Mouse (Mus musculus) T-helper 1 cell (primary cell): Measurements from ENCODE around the gene Bcl3.

Experiments
- in situ Hi-C: fragments of 300-600 bp; cut with MboI, MseI; formaldehyde crosslinking; loops from one replicate; pipeline ENCODE4 v1.15.1; 2025; ENCODE audit warnings: high pct_unique_total_duplicates

Gene Bcl3

DNA sequence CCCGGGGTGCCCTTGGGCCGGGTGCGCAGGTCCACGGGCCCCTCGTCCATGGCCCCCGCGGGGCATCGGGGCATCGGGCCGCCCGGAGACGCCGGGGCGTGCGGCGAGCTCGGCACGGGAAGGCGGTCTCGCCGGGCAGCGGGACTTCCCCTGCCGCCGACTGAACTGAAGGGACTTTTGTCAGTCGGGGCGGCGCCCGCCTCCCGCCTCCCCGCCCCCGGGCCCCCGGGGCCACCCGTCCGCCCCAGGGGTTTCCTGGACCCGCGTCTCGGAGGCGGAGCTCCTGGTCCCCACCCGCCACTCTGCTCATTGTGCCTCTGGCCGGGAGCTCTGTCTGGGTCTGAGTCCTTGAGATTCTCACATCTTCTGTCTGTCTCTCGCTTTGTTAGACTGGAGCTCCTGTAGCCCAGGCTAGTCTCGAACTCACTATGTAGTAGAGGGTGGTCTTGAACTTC, at the start of gene Bcl3:
Bcl3 (minus strand) TSS at position 167 of the 455 bp plus-strand sequence.
- in situ Hi-C loops, result no loop called here

DNA sequence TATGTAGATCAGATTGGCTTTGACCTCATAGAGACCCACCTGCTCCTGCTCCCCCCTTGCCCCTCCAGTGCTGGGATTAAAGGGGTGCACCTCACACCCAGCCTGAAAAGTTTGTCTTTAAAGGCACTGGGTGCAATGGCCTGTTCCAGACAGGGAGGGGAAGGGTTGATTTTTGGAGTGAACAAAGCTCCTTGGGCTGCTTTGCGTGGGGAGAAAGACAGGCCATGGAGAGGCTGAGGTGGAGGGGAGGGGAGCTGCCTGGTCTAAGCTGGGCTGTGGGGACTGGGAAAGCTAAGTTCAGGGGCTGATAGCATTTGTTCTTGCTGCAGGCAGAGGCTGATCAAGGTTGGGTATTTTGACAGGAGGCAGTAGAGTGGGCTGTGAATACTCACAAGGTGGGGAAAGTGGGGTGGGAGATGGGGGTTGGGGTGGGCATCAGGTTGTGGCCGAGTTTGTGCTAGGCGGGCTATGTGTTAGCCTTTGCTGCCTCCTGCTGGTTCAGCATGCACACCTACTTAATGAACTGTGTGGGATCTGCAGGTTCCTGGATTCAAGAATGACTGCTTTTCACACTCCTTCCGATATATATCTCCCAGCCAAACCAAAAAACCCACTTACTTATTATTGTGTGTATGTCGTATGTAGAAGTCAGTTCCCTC, 49.5 kb upstream of the Bcl3 start:
- in situ Hi-C loops, result no loop called here

DNA sequence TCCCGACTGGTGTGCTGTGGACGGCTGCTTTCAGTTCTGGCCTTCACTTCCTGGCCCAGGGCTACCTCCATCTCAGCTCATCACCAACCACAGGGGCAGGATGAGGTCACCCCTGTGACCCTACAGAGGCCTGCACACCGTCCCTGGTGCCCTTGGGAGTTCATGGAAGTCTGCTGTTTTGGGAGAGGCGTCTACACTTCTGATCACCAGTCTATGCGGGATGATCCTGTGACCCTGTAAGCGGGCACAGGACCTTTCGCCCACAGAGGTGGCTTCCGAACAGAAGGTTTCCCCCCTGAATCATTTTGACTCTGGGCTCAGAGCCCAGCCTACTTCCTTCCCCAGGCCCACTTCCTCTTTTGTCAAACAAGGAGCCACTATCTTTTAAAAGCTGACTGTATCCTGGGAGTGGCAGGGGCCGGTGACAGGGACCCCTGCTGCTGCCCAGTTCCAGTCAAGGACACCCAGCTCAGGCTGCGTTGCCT, 48.6 kb upstream of the Bcl3 start:
- in situ Hi-C loops, result no loop called here

DNA sequence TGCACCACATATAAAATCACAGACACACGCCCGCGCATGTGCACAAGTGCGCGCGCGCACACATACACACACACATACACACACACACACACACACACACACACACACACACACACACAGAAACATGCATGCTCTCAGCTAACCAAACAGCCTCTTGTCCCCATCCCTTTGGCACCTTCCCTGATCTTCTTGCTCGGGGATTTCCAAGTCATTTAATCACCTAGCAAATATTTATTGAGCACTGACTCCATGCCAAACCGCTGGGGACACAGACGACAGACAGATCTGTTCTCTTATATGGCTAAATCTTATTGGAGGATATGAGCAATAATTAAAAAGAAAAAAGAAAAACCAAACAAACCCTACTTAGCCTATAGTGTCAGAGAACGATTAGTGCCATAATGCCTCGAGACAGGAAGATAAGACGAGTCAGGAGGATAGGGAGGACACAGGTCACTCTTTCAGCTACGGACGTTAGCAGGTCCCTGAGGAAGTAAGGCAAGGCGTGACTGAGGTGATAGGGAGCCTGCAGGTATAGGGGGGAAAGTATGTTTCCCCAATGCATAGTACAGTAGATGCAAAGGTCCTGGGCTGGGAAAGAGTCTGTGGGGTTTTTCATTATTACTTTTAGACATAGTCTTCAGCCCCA, 45.3 kb upstream of the Bcl3 start:
- in situ Hi-C loops, result no loop called here

DNA sequence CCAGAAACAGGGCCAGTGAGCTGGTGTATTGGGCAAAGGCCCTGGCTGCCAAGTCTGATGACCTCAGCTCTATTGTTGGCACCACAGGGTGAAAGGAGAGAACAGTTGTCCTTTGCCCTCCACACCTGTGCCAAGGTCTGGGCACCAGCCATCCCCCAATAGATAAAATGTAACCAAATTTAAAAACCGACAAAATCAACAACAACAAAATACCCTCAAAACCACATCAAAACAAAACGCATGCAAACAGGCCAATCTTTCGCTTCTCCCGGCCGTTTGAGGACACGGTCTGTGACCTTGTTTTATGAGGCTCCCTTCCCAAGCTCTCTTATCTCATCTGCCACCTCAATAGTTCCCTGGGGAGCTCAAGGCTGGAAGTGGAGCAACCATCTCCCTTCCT, 43.9 kb upstream of the Bcl3 start:
- in situ Hi-C loops, result no loop called here

DNA sequence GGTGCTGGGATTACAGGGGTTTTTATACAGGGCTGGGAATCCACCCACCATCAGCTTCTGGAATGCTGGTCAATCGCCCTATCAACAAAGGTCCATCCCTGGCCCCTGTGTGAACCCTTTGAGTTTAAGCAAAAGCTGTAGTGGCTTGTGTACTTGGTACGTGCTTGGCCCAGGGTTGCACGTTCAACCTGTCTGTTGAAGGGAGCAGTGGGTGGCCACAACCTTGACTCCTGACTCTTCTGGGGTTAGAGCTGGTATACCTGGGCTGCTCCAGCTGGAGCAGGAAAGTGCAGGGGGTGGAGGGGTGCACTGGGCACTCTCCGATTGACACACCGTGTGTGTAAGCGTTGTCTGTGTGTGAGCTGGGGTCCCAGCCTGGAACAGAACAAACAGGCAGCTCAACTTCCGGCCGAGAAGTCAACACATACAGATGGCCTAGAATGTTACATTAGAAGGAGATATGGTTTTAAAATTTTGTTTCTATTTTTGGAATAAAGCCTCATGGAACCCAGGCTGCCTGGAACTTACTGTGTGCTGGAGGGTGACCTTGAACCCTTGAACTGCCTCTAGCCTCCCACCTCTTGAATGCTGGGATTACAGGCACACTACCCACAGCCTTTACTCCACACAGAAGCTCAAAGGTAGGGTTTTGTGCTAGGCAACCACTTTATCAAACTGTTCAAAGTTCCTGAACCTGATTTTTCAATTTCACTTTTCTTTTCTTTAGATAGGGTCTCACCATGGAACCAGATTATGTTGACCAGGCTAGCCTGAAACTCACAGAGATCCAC, 42.9 kb upstream of the Bcl3 start:
- in situ Hi-C loops, result no loop called here

DNA sequence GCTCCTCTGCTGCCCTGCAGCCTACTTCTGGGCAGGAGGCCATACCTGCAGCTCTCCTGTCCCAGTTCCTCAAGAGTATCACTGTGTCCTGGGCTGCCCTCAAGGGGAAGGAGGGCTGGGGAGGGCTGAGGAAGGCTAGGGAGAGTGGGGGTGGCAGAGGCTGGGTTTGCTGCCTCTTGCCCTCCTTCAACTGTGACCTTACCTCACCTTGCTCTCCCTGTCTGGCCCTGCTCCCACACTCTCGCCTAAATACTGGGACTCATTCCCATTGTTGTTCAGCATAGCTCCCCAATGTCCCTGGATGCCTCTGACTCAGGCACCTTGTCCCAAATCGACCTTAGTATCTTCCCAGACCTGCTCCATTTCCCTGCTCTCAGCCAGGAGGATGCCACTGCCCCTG, 41.7 kb upstream of the Bcl3 start:
- in situ Hi-C loops, result no loop called here

DNA sequence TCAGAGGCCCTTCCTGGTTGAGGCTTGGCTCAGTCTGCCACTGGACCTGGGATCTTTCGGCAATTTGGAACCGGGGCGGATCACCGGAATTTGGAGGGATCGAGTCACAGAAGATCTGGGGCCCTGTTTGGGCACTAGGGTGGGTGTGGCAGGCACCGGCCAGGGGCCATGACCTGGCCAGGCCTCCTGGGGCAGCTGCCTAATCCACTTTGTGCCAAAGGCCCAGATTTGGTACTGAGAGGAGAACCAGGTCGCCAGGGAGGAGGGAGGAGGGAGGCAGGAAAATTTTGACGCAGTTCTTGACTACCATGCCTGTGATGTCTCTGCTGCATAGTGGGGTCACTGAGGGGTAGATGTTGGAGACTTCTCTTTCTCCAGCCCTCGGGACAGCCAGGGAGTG, 38.6 kb upstream of the Bcl3 start, which contains the start of gene Ceacam16:
Ceacam16 (minus strand) TSS at position 101 of the 400 bp plus-strand sequence.
- in situ Hi-C loops, result no loop called here

DNA sequence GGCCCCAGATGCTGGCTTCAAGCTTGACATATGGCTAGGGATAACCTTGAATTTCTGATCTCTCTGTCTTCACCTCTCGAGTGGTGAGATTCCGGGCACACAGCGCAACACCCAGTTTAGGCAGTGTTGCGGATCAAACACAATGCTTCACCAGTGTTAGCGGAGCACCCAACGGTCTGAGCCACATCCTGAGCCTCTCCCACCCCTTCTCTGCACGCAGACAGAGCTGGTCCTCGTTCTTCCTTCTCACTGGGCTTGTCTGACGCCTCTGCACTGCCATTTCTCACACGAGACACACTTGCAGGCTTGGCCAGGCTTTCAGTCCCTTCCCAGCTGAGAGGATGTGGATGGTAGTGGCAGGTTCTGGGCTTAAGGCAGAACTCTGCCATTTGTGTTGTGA, 37.2 kb upstream of the Bcl3 start:
- in situ Hi-C loops, result no loop called here

DNA sequence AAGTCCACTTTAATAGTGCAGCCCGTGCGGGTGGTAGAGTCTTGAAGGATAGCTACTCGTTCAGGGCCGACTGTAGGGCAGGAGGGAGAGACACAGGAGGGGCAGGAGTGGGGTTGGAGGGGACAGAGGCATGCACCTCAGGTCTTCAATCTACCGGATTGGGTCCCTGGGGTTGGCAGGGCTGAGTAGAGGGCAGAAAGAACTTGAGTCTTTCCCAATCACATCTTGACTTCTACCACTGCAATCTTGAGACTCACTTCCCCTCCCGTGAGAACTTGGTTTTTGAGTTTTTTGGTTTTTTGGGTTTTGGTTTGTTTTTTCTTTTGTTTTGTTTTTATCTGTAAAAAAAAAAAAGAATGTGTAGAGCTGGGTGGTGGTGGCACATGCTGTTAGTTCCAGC, 33.7 kb upstream of the Bcl3 start:
- in situ Hi-C loops, result no loop called here

DNA sequence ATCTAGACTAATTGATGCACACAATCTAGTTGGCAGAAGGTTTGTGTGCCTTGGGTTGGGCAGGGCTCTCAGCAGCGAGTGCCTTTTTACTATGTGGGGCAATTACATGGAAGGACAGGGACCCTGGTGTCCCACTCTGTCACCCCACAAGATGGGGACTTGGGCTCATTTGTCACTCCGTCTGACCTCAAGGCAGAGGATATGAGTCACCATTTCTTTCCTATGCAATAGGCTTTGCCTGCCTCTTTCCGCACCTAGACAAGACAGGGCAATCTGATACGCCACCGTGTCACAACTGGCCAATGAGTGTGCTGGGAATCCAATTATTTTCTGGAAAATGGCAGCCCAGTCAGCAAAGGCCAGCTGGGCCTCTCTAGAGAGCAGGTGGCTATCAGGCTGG, 33.1 kb upstream of the Bcl3 start:
- in situ Hi-C loops, result no loop called here

DNA sequence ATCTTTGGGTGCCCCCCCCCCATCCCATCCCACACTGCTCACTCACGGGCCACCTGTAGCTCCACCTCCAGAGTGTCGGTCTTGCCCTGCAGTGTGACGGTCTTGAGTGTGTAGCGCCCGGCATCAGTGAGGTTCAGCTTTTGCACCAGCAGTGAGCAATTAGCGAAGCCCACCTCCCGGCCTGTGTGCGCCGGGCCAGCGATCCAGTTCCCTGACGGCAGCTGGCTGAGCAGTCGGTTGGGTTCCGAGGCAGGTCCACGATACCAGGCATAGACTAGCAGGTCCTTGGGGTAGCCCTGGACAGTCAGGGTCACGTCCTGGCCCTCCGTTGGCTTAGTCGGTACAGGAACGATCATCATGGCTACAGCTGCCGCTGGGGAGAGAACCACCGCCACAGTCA, 31.0 kb upstream of the Bcl3 start:
- in situ Hi-C loops, result no loop called here

DNA sequence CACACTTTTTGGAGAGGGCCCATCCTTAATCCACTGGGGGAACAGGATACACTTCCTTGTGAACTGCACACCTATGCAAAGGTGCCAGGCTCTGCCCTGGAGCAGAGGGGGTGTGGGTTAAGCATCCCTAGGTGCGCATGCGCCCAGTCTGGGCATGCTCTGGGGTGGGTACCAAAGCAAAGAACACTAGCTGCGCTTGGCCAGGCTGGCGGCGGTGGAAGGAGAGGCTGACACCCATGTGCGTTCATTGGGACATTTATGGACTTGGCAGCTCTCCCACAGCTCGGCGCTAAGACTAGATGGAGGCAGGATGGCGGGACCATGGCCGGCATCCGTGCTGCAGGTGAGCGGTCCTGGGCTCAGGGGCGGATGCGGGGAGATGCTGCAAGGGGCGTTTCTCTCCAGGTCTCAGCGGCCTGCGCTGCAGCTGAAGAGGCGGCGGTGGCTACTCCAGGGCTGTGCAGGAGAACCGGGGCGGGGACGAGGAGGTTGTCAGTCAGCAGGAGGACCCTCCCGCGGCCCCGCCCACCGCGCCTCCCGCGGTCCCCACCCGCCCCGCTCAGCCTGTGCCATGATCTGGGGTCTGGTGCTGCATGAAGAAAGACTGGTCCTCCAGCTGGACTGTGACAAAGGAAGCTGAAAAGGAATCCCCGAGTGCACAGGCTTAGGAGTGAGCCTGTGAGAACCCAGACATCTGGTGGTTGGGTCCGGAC, 29.4 kb upstream of the Bcl3 start, which contains the start of gene Gm19345:
Gm19345 (plus strand) TSS at position 146 of the 713 bp plus-strand sequence.
- in situ Hi-C loops, result no loop called here

DNA sequence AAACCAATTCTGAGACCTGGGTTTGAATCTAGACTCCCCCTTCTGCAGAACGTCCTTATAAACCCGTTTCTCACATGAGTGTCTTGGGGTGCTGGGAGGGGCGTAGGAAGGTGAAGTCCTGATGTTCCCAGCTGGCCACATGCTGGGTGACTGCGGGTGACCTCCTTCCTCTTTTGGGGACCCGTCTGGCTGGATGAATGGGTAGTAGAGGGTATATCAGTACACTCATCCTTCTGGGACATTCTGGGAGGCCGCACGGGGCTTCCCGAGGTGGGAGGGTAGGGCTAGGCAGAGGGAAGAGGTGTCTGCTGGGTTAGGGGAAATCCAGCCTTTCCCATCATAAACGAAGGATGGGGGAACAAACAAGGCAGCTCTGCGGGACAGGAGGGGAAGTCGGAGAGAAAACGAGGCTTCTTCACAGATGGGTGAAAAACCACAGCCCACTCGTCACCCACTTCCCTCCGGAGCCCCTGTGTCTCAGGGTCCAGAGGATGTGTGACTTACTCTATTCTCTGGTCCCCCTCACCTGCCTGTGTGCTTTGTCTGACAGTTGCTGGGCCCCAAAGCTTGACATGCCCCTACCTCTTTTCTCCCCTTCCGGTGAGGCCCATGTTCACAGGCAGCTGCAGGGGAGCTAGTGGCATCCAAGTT, 22.1 kb upstream of the Bcl3 start:
- in situ Hi-C loops, result loop anchor here (5.0 kb wide), 1 partner anchor 42 kb away; no protein-coding TSS in a partner anchor

DNA sequence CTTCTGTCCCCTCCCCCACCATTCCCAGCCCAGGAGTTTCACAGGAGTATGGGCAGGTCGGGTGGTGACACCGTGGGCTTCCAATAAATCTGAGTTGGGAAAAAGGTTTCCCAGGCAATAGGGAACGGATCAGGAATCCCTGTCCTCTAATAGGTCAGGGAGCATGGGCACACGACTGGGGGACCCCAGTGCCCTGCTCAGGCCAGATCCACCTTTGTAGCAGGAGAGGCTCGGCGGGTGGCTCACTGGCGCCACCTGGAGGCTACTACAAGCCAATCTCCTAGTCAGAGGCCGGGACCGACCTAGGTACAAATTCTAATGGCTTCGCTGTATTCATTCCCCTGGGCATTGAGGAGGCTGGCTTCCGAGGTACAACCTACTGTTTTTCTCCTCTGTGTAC, 21.0 kb upstream of the Bcl3 start:
- in situ Hi-C loops, result loop anchor here (5.0 kb wide), 1 partner anchor 41 kb away; no protein-coding TSS in a partner anchor

DNA sequence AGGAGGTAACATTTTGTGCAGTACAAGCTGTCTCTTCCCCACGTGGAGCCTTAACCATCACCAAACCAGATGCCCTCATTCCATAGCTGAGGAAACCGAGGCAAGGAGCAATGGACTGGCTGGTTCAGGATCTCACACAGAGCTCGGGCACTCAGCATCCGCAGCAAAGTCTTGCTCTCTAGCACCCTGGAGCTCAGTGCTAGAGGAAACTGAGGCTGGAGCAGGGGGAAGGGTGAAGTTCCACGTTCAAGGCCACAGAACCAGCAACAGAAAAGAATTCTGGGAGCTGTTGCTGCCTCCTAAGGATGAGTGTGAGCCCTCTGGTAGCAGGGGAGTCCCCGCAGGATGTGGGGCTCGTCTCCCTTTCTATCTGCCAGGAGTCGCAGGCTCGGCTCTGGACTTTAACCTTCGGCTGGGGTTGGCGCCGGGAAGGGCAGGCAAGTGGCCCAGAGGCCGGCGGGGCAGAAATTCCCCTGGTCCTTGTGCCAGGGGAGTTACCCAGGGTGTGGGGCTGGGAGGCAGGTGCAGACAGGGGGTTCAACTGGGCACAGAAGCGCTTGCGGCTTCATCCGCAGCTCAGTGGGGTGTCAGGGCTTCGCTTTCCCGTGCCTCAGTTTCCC, 20.4 kb upstream of the Bcl3 start:
- in situ Hi-C loops, result loop anchor here (5.0 kb wide), 1 partner anchor 41 kb away; no protein-coding TSS in a partner anchor

DNA sequence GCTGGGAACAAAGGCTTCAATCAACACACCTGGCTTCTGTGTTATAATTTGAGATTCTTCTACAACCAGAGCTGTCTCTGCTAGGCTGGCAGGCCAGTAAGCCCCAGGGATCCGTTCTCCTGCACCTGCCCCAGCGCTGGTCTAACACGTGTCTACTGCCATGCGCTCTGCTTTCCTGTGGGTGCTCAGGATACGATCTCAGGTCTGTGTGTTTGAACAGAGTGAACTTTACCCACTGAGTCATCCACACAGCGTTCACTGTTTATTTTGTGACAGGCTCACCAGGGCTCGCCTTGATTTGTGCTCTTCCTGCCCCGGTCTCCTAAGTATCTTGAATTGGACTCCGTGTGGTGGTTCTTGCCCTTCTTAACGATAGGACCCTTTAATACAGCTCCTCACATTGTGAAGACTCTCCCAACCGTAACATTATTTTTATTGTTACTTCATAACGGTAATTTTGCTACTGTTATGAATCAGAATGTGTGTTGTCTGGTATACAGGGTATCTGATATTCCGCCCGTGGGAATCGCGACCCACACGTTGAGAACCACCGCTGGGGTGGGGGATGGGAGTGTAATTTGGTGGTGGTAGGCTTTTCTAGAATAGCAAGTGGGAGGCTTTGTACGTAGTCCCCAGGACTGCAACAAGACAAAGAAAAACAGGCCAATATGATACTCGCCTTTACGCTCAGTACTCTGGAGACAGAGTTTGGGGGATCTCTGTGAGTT, 19.3 kb upstream of the Bcl3 start:
- in situ Hi-C loops, result loop anchor here (5.0 kb wide), 1 partner anchor 40 kb away; no protein-coding TSS in a partner anchor

DNA sequence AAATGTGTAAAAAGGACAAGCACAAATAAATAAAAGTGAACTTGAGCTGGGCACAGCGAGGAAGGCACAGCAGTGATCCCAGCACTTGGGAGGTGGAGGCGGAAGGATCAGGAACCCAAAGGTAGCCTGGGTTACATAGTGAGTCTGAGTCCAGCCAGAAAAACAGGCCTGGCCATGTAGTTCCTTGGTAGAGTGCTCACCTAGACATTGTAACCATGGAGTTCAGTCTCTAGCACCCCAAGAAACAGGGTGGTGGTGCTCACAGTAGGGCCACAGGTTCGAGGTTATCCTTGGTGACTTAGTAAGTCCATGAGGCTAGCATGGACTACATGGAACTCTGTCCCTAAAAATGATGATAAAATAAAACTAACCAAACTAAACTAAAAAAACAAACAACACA, 18.4 kb upstream of the Bcl3 start:
- in situ Hi-C loops, result loop anchor here (5.0 kb wide), 1 partner anchor 39 kb away; no protein-coding TSS in a partner anchor

DNA sequence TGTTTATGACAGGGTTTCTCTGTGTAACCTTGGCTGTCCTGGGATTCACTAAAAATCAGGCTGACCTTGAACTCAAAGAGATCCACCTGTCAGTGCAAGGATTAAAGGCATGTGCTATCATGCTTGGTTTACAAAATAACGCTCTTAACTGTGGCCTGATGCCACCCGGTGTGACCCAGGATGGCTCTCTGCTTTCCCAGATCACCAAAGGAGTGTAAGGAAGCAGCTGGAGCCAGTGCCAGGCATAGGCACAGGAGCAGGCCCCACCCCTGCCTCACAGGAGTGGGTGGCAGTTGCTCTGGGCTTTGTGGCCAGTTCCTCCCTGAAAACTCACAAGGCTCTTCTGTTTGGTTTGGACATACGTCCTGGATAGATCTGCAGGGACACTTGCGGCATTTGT, 17.8 kb upstream of the Bcl3 start:
- in situ Hi-C loops, result loop anchor here (5.0 kb wide), 1 partner anchor 38 kb away; no protein-coding TSS in a partner anchor

DNA sequence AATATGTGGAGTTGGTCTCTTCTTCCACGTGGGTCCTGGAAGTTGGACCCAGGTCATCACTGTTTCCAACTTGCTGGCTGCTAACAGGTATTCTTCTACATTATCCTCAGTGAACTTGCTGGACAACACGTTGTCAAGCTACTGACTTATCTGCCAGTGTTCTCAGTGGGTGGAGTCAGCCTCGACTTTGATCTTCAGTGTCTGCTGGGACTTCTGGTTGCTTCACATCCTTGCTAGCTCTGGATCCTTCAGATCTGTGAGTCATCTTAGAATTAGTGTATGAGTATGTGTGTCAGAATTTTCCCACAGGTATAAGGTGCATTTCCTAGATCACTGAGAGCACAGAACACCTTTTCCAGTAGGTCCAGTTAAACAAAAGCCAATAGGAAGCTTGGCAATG, 14.3 kb upstream of the Bcl3 start:
- in situ Hi-C loops, result no loop called here
